Mouse (Mus musculus) cerebellum, adult 2 months (tissue): Measurements from ENCODE around the gene Boc.

Experiments used
- CTCF ChIP-seq: fragments of 200-500 bp; IDR thresholded peaks from 2 replicates; pipeline ENCODE4 v1.5.1; 2011; ENCODE audit warnings: low read depth, mild to moderate bottlenecking, control low read depth, low read length, moderate library complexity, borderline replicate concordance; ENCODE audit not compliant: insufficient read depth
- POLR2A ChIP-seq: fragments of 200-500 bp; IDR thresholded peaks from 2 replicates; pipeline ENCODE4 v1.6.1; 2011; ENCODE audit warnings: low read length, control low read depth, borderline replicate concordance; ENCODE audit not compliant: insufficient read depth

DNA sequence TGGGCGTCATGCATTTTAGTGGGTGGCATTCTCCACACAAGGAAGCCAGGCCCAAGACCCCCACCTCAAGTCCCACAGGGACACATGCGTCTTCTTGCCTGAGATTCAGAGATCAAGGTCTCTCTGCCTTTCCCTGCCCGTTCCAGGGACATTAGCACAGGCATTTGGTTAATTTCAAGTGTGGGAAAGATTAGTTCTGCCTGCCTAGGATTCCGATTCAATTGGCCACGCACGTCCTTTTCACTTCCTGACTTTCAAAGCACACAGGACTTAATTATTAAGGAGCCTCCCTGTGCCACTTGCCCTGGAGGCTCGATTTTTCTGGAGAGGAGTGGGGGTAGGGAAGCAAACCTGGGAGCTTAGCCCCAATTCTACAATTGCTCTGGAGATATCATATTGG, 13.5 kb downstream of the Boc start:
- TF ChIP-seq POLR2A (no peak), CTCF (no peak)
